ENCODE assay signal across 8 mouse cellular contexts in the genomic region with DNA sequence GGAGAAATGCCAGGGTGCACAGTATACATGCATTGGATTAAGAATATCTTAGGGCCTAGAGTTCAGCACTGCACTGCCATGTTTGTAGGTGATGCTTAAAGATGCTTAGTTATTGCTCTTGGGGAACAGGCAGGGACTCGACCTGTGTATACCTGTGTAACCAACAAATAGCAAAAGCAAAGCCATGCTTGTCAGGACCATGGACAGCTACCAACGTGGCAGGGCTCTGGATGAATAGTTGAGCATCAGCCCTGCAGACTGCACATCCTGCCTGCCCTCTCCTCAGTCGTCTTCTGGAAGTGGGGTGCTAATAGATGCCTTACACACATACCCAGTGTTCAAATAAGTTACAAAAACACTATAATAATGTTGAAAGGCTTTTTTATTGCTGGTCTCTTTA.
DNase-seq lines count a peak whose midpoint lies in the region; ATAC-seq and TF ChIP-seq lines count a peak whose summit lies in the region.

No protein-coding gene starts in this region.

- WGBS in kidney, postnatal 0 days = 2% methylated on average over 3 of the region's 3 CpGs
- 10% methylated on average over 3 of the region's 3 CpGs for WGBS in neural tube, embryonic 11.5 days

- no peaks in the 10 kb centered on the region for H3K27me3 ChIP-seq in G1E (ENCODE audit: insufficient read depth, low read length)
- no peaks in the 10 kb centered on the region for H3K27me3 ChIP-seq in kidney, postnatal 0 days (ENCODE audit: insufficient read depth, low read length)
- H3K27me3 ChIP-seq in neural tube, embryonic 11.5 days (ENCODE audit: control insufficient read depth, insufficient read depth, low read length) = no peaks in the 10 kb centered on the region

- H3K4me3 ChIP-seq in G1E (ENCODE audit: low read depth, low read length) = no peak overlapping the region
- H3K4me3 ChIP-seq in kidney, postnatal 0 days (replicated peaks; ENCODE audit: low read depth, low read length) = no peak overlapping the region
- H3K4me3 ChIP-seq in neural tube, embryonic 11.5 days (ENCODE audit: low read depth, low read length) = no peak overlapping the region

- no peaks in the 10 kb centered on the region for H3K4me1 ChIP-seq in G1E (ENCODE audit: insufficient read depth, low read depth, low read length)
- no peaks in the 10 kb centered on the region for H3K4me1 ChIP-seq in kidney, postnatal 0 days (replicated peaks; ENCODE audit: insufficient read depth, low read length)
- H3K4me1 ChIP-seq in neural tube, embryonic 11.5 days (ENCODE audit: control insufficient read depth, insufficient read depth, low read length) = no peaks in the 10 kb centered on the region

- TF ChIP-seq CTCF in G1E (IDR thresholded peaks at IDR 0.05; ENCODE audit: low read depth, low read length) = no peak
- no peak for TF ChIP-seq CTCF in kidney, postnatal 0 days (IDR thresholded peaks at IDR 0.05; ENCODE audit: low read depth)

- peaks cover 25% of the 10 kb centered on the region for H3K9me3 ChIP-seq in G1E (replicated peaks)
- H3K9me3 ChIP-seq in kidney, postnatal 0 days (replicated peaks; ENCODE audit: low read length) = no peaks in the 10 kb centered on the region
- H3K9me3 ChIP-seq in neural tube, embryonic 11.5 days (ENCODE audit: control insufficient read depth, low read length) = no peaks in the 10 kb centered on the region

- no peak overlapping the region for H3K9ac ChIP-seq in kidney, postnatal 0 days (ENCODE audit: low read depth, low read length)
- no peak overlapping the region for H3K9ac ChIP-seq in neural tube, embryonic 11.5 days (ENCODE audit: low read length)

- ATAC-seq in G1E (ENCODE audit: extremely low read depth, insufficient number of reproducible peaks, low FRiP score, poor library complexity, severe bottlenecking) = peak; percentile 49; the same call in 1 of the 2 replicates
- ATAC-seq in kidney, postnatal 0 days (replicated peaks; ENCODE audit: low FRiP score, low read depth) = no peak
- ATAC-seq in neural tube, embryonic 11.5 days (ENCODE audit: insufficient read depth, low FRiP score, low TSS enrichment) = no peak

- no peak overlapping the region for H3K27ac ChIP-seq in kidney, postnatal 0 days
- no peak overlapping the region for H3K27ac ChIP-seq in neural tube, embryonic 11.5 days (ENCODE audit: low read depth, low read length)

- H3K36me3 ChIP-seq in G1E (replicated peaks) = no peaks in the 10 kb centered on the region
- no peaks in the 10 kb centered on the region for H3K36me3 ChIP-seq in kidney, postnatal 0 days (ENCODE audit: insufficient read depth, low read length)
- no peaks in the 10 kb centered on the region for H3K36me3 ChIP-seq in neural tube, embryonic 11.5 days (ENCODE audit: control insufficient read depth, insufficient read depth, low read length)

- no peak overlapping the region for H3K4me2 ChIP-seq in kidney, postnatal 0 days (ENCODE audit: low read length)
- H3K4me2 ChIP-seq in neural tube, embryonic 11.5 days (ENCODE audit: low read depth) = no peak overlapping the region

- DNase-seq in gastrocnemius, postnatal 10 days = peak; percentile 54
- DNase-seq in gastrocnemius, postnatal 25 days = no peak
- DNase-seq in G1E (ENCODE audit: low spot score) = no peak
- DNase-seq in embryo, embryonic 11.5 days (ENCODE audit: low read depth, low spot score) = peak; percentile 73
- peak; percentile 80 for DNase-seq in kidney, postnatal 0 days (ENCODE audit: low spot score)
- peak; percentile 68 for DNase-seq in neural tube, embryonic 11.5 days (ENCODE audit: low spot score)
- no peak for DNase-seq in cerebellum, adult 18-20 months
- no peak for DNase-seq in right cerebral cortex, postnatal 25 days

Comparison
In these comparisons a context has a peak if more than half of its experiments do, and no peak if none do; other contexts are left out.
1. DNase-seq: peak in gastrocnemius, postnatal 10 days (single experiment), embryo, embryonic 11.5 days (single experiment), kidney, postnatal 0 days (single experiment) and neural tube, embryonic 11.5 days (single experiment); none in gastrocnemius, postnatal 25 days (single experiment), G1E (single experiment), cerebellum, adult 18-20 months (0 of 2) and right cerebral cortex, postnatal 25 days (single experiment).